Mouse (Mus musculus) bone marrow, adult 2 months (tissue): ENCODE data around the gene Nucb1.

Source experiments
- CTCF ChIP-seq: fragments of 200-500 bp; IDR thresholded peaks from 2 replicates; pipeline ENCODE4 v1.5.1; 2011; ENCODE audit warnings: low read length, control low read depth; ENCODE audit not compliant: control insufficient read depth, insufficient read depth
- POLR2A ChIP-seq: fragments of 200-500 bp; IDR thresholded peaks from 2 replicates; pipeline ENCODE4 v1.6.1; 2011; ENCODE audit warnings: low read depth, mild to moderate bottlenecking, control low read depth, low read length, borderline replicate concordance; ENCODE audit not compliant: control insufficient read depth

- TF ChIP-seq CTCF = no peak
- no peak for TF ChIP-seq POLR2A
These were observed 55.2 kb downstream of the Nucb1 start for GRCm38 (mm10) chr7:45454971-45455370.
